Mouse (Mus musculus): ENCODE results near the gene Tiam1. TPM values are rescaled to one million over a fixed set of nuclear protein-coding genes. Genes with fewer than 3 reads are reported as not detected.
A peak's percentile ranks its signal among the peaks of the same experiment; 100 is the strongest.

The Tiam1 gene
- polyA plus RNA-seq, 1 experiment, result 10.7 TPM

GRCm38 (mm10) chr16:90164942-90165341 is 21.4 kb upstream of the Tiam1 start:
- 77% methylated on average over 11 of the region's 11 CpGs for WGBS

GRCm38 (mm10) chr16:90155080-90155479 is 11.5 kb upstream of the Tiam1 start:
- Histone ChIP-seq H3K4me3 (replicated peaks; ENCODE audit: control insufficient read depth, low read depth, low read length) (no peak overlapping the region), H3K4me1 (ENCODE audit: control insufficient read depth, insufficient read depth, low read length) (peaks cover 2% of the 10 kb centered on the region; the same call in 1 of the 2 replicates), H3K27ac (ENCODE audit: control insufficient read depth, insufficient read depth, low read depth, low read length, poor library complexity) (no peak overlapping the region)
- no peak for TF ChIP-seq POLR2A (IDR thresholded peaks at IDR 0.05; ENCODE audit: borderline replicate concordance, control insufficient read depth, low read depth, low read length)
- 63% methylated on average over 7 of the region's 7 CpGs for WGBS

More at GRCm38 (mm10) chr16:90164942-90165341, 21.4 kb upstream of the Tiam1 start:
- Histone ChIP-seq H3K4me1 (ENCODE audit: control insufficient read depth, insufficient read depth, low read length) (no peaks in the 10 kb centered on the region), H3K4me3 (replicated peaks; ENCODE audit: control insufficient read depth, low read depth, low read length) (no peak overlapping the region), H3K27ac (ENCODE audit: control insufficient read depth, insufficient read depth, low read depth, low read length, poor library complexity) (no peak overlapping the region)
- no peak for TF ChIP-seq CTCF (IDR thresholded peaks at IDR 0.05; ENCODE audit: control insufficient read depth, insufficient read depth, low read length)
- TF ChIP-seq POLR2A (IDR thresholded peaks at IDR 0.05; ENCODE audit: borderline replicate concordance, control insufficient read depth, low read depth, low read length), result no peak

- TF ChIP-seq CTCF (IDR thresholded peaks at IDR 0.05; ENCODE audit: control insufficient read depth, insufficient read depth, low read length), result no peak
- no peak for TF ChIP-seq POLR2A (IDR thresholded peaks at IDR 0.05; ENCODE audit: borderline replicate concordance, control insufficient read depth, low read depth, low read length)
- WGBS, result 89% methylated on average over 6 of the region's 6 CpGs
These were observed 7.3 kb upstream of the Tiam1 start for GRCm38 (mm10) chr16:90150820-90151219.

GRCm38 (mm10) chr16:90150126-90150525 is 6.6 kb upstream of the Tiam1 start:
- no peak overlapping the region for H3K27ac ChIP-seq (ENCODE audit: control insufficient read depth, insufficient read depth, low read depth, low read length, poor library complexity)
- WGBS, result 73% methylated on average over 7 of the region's 7 CpGs
- TF ChIP-seq CTCF (IDR thresholded peaks at IDR 0.05; ENCODE audit: control insufficient read depth, insufficient read depth, low read length) (no peak), POLR2A (IDR thresholded peaks at IDR 0.05; ENCODE audit: borderline replicate concordance, control insufficient read depth, low read depth, low read length) (no peak)
- H3K4me1 ChIP-seq (ENCODE audit: control insufficient read depth, insufficient read depth, low read length), result peaks cover 2% of the 10 kb centered on the region; the same call in 1 of the 2 replicates
- H3K4me3 ChIP-seq (replicated peaks; ENCODE audit: control insufficient read depth, low read depth, low read length), result no peak overlapping the region

More at GRCm38 (mm10) chr16:90150820-90151219, 7.3 kb upstream of the Tiam1 start:
- Histone ChIP-seq H3K27ac (ENCODE audit: control insufficient read depth, insufficient read depth, low read depth, low read length, poor library complexity) (no peak overlapping the region), H3K4me1 (ENCODE audit: control insufficient read depth, insufficient read depth, low read length) (peaks cover 2% of the 10 kb centered on the region; the same call in 1 of the 2 replicates), H3K4me3 (replicated peaks; ENCODE audit: control insufficient read depth, low read depth, low read length) (no peak overlapping the region)

GRCm38 (mm10) chr16:90149335-90149734 is 5.8 kb upstream of the Tiam1 start:
- Histone ChIP-seq H3K4me1 (ENCODE audit: control insufficient read depth, insufficient read depth, low read length) (peaks cover 2% of the 10 kb centered on the region; the same call in 1 of the 2 replicates), H3K4me3 (replicated peaks; ENCODE audit: control insufficient read depth, low read depth, low read length) (no peak overlapping the region), H3K27ac (ENCODE audit: control insufficient read depth, insufficient read depth, low read depth, low read length, poor library complexity) (no peak overlapping the region)
- no peak for TF ChIP-seq POLR2A (IDR thresholded peaks at IDR 0.05; ENCODE audit: borderline replicate concordance, control insufficient read depth, low read depth, low read length)
- TF ChIP-seq CTCF (IDR thresholded peaks at IDR 0.05; ENCODE audit: control insufficient read depth, insufficient read depth, low read length), result no peak
- WGBS, result 93% methylated on average over 9 of the region's 9 CpGs

- H3K27ac ChIP-seq (ENCODE audit: control insufficient read depth, insufficient read depth, low read depth, low read length, poor library complexity), result no peak overlapping the region
- WGBS, result 39% methylated on average over 1 of the region's 1 CpGs
- no peak overlapping the region for H3K4me3 ChIP-seq (replicated peaks; ENCODE audit: control insufficient read depth, low read depth, low read length)
- H3K4me1 ChIP-seq (ENCODE audit: control insufficient read depth, insufficient read depth, low read length), result no peaks in the 10 kb centered on the region; the same call in 1 of the 2 replicates
- no peak for TF ChIP-seq CTCF (IDR thresholded peaks at IDR 0.05; ENCODE audit: control insufficient read depth, insufficient read depth, low read length)
- TF ChIP-seq POLR2A (IDR thresholded peaks at IDR 0.05; ENCODE audit: borderline replicate concordance, control insufficient read depth, low read depth, low read length), result no peak
These were observed 1.7 kb upstream of the Tiam1 start for GRCm38 (mm10) chr16:90145244-90145643.

- Histone ChIP-seq H3K4me3 (replicated peaks; ENCODE audit: control insufficient read depth, low read depth, low read length) (peak overlapping the region; percentile 73), H3K27ac (ENCODE audit: control insufficient read depth, insufficient read depth, low read depth, low read length, poor library complexity) (peak overlapping the region; percentile 0; the same call in 1 of the 2 replicates), H3K4me1 (ENCODE audit: control insufficient read depth, insufficient read depth, low read length) (no peaks in the 10 kb centered on the region; the same call in 1 of the 2 replicates)
- no peak for TF ChIP-seq POLR2A (IDR thresholded peaks at IDR 0.05; ENCODE audit: borderline replicate concordance, control insufficient read depth, low read depth, low read length)
- no peak for TF ChIP-seq CTCF (IDR thresholded peaks at IDR 0.05; ENCODE audit: control insufficient read depth, insufficient read depth, low read length)
- 10% methylated on average over 13 of the region's 13 CpGs for WGBS
These were observed 972 bp upstream of the Tiam1 start for GRCm38 (mm10) chr16:90144541-90144940.

- Histone ChIP-seq H3K4me1 (ENCODE audit: control insufficient read depth, insufficient read depth, low read length) (no peaks in the 10 kb centered on the region; the same call in 1 of the 2 replicates), H3K27ac (ENCODE audit: control insufficient read depth, insufficient read depth, low read depth, low read length, poor library complexity) (peak overlapping the region; percentile 23; the same call in 1 of the 2 replicates), H3K4me3 (replicated peaks; ENCODE audit: control insufficient read depth, low read depth, low read length) (peak overlapping the region; percentile 85)
- under 1% methylated on average over 21 of the region's 21 CpGs for WGBS
- TF ChIP-seq CTCF (IDR thresholded peaks at IDR 0.05; ENCODE audit: control insufficient read depth, insufficient read depth, low read length), result no peak
- TF ChIP-seq POLR2A (IDR thresholded peaks at IDR 0.05; ENCODE audit: borderline replicate concordance, control insufficient read depth, low read depth, low read length), result no peak
These were observed 181 bp downstream of the Tiam1 start for GRCm38 (mm10) chr16:90143416-90143759.
